In the genomic region with DNA sequence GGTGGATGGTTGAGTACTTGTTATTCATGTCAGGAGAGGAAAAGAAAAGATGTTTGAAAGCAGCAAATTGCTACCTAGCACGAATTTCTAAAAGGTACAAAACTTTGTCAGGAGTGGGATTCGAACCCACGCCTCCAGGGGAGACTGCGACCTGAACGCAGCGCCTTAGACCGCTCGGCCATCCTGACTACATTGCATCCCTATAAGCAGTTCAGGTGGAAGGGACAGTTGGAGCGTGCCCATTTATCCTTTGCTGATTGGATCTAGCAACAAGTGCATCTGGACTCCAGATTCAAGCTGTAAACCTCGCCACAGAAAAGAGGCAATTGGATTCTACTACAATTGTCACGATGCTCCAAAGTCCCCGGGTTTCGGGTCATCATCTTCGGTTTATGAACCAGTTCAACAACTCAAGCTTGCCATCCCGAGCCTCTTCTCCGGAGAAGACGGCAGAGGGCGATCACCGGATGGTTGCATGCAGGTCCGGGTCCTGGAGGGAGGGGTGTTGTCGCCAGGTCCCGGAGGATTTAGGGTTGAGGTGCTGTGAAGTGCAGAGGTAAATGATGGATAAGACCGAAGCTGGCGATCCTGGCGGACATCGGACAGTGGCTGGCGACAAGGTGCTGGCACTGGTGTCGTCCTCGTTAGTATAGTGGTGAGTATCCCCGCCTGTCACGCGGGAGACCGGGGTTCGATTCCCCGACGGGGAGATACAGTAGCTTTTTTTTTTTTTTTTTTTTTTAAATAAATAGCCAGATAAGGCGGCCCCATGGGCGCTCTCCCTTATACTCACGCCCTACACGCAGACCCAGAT, we compare ENCODE assay signal across 8 mouse cellular contexts. TPM values are rescaled to one million over a fixed set of nuclear protein-coding genes. Genes with fewer than 3 reads are reported as not detected.
DNase-seq lines count a peak whose midpoint lies in the region; ATAC-seq lines count a peak whose summit lies in the region.

No protein-coding gene starts in this region.

- DNase-seq in CD4-positive, CD25-positive, alpha-beta regulatory T cell, adult 2 months (ENCODE audit: low read depth, low spot score), result peak; percentile 86
- DNase-seq in fibroblast of lung, adult 2 months (ENCODE audit: low read depth), result peak; percentile 64
- peak; percentile 89 for DNase-seq in kidney, postnatal 10 days
- DNase-seq in liver, embryonic 13.5 days, result peak; percentile 79
- peak; percentile 82 to 86 for DNase-seq in natural killer cell, adult 2 months (ENCODE audit: low spot score in 2 of 2)

- no peaks in the 10 kb centered on the region for H3K9me3 ChIP-seq in heart, embryonic 14.5 days (ENCODE audit: control insufficient read depth, low read length)
- H3K9me3 ChIP-seq in liver, embryonic 13.5 days (replicated peaks), result no peaks in the 10 kb centered on the region
- no peaks in the 10 kb centered on the region for H3K9me3 ChIP-seq in stomach, embryonic 14.5 days (ENCODE audit: control insufficient read depth, low read depth, low read length)

- H3K27me3 ChIP-seq in heart, embryonic 14.5 days (ENCODE audit: control insufficient read depth, insufficient read depth, low read length), result no peaks in the 10 kb centered on the region
- no peaks in the 10 kb centered on the region for H3K27me3 ChIP-seq in liver, embryonic 13.5 days
- H3K27me3 ChIP-seq in stomach, embryonic 14.5 days (ENCODE audit: control insufficient read depth, insufficient read depth, low read length), result no peaks in the 10 kb centered on the region

- H3K4me3 ChIP-seq in brown adipose tissue, adult 24 weeks (ENCODE audit: insufficient read depth, low read depth, low read length), result peak overlapping the region; percentile 84
- peak overlapping the region; percentile 60 to 73 for H3K4me3 ChIP-seq in heart, embryonic 14.5 days (ENCODE audit: control insufficient read depth in 1 of 2, insufficient read depth in 1 of 2, low read depth in 1 of 2, low read length in 2 of 2)
- peak overlapping the region; percentile 74 for H3K4me3 ChIP-seq in liver, embryonic 13.5 days (replicated peaks)
- H3K4me3 ChIP-seq in stomach, embryonic 14.5 days (ENCODE audit: low read depth, low read length), result peak overlapping the region; percentile 59

- peak overlapping the region; percentile 74 for H3K4me2 ChIP-seq in heart, embryonic 14.5 days (ENCODE audit: low read length)
- peak overlapping the region; percentile 88 for H3K4me2 ChIP-seq in liver, embryonic 13.5 days
- H3K4me2 ChIP-seq in stomach, embryonic 14.5 days (replicated peaks; ENCODE audit: low read depth, low read length), result peak overlapping the region; percentile 56

- H3K4me1 ChIP-seq in brown adipose tissue, adult 24 weeks (ENCODE audit: control insufficient read depth, insufficient read depth, insufficient read length, low read length), result no peaks in the 10 kb centered on the region
- H3K4me1 ChIP-seq in heart, embryonic 14.5 days (ENCODE audit: control insufficient read depth in 2 of 2, insufficient read depth in 2 of 2, low read length in 2 of 2), result peaks cover under 1 to 4% of the 10 kb centered on the region in 2 experiments; a peak in 1 of 4 replicates
- H3K4me1 ChIP-seq in liver, embryonic 13.5 days (replicated peaks), result peaks cover 51% of the 10 kb centered on the region
- H3K4me1 ChIP-seq in stomach, embryonic 14.5 days (ENCODE audit: control insufficient read depth, insufficient read depth, low read length), result peaks cover 9% of the 10 kb centered on the region; the same call in 1 of the 2 replicates

- peak; percentile 80 for ATAC-seq in heart, embryonic 14.5 days (ENCODE audit: insufficient number of reproducible peaks, insufficient read depth, low FRiP score, low read depth)
- peak; percentile 71 for ATAC-seq in liver, embryonic 13.5 days (ENCODE audit: low read depth)
- peak; percentile 73 for ATAC-seq in stomach, embryonic 14.5 days (ENCODE audit: insufficient number of reproducible peaks, insufficient read depth, low FRiP score, low read depth)

- peak overlapping the region; percentile 77 for H3K9ac ChIP-seq in heart, embryonic 14.5 days (ENCODE audit: low read length)
- H3K9ac ChIP-seq in liver, embryonic 13.5 days, result peak overlapping the region; percentile 74
- H3K9ac ChIP-seq in stomach, embryonic 14.5 days (replicated peaks; ENCODE audit: low read depth, low read length), result 0 out of 2 replicates have a peak overlapping the region, but pooled peaks have one; percentile 25

- under 1% methylated on average over 40 of the region's 40 CpGs for WGBS in heart, embryonic 14.5 days
- WGBS in liver, embryonic 13.5 days (ENCODE audit: insufficient replicate concordance), result under 1% methylated on average over 40 of the region's 40 CpGs
- under 1% methylated on average over 40 of the region's 40 CpGs for WGBS in stomach, embryonic 14.5 days

- H3K36me3 ChIP-seq in heart, embryonic 14.5 days (ENCODE audit: control insufficient read depth, insufficient read depth, low read length), result no peaks in the 10 kb centered on the region
- no peaks in the 10 kb centered on the region for H3K36me3 ChIP-seq in liver, embryonic 13.5 days
- no peaks in the 10 kb centered on the region for H3K36me3 ChIP-seq in stomach, embryonic 14.5 days (ENCODE audit: control insufficient read depth, insufficient read depth, low read length)

- no peak overlapping the region for H3K27ac ChIP-seq in brown adipose tissue, adult 24 weeks (replicated peaks; ENCODE audit: low read depth, low read length)
- peak overlapping the region in 1 of 2 experiments; percentile 75; a peak in 2 of 4 replicates for H3K27ac ChIP-seq in heart, embryonic 14.5 days (replicated peaks in 1 of 2; ENCODE audit: control insufficient read depth in 1 of 2, insufficient read depth in 1 of 2, low read depth in 2 of 2, low read length in 2 of 2)
- H3K27ac ChIP-seq in liver, embryonic 13.5 days, result peak overlapping the region; percentile 78
- peak overlapping the region; percentile 48; the same call in 1 of the 2 replicates for H3K27ac ChIP-seq in stomach, embryonic 14.5 days (ENCODE audit: low read length)

RNA-seq across cellular contexts. Expression of a gene that starts 11.8 kb away (rescaled TPM):
- 2.6 and 11.0 TPM in 2 replicates for polyA plus RNA-seq in brown adipose tissue, adult 24 weeks (2012; ENCODE audit: insufficient read depth, insufficient read length, missing spikeins)
- 3.0 and 4.7 TPM in 2 replicates for polyA plus RNA-seq in heart, embryonic 14.5 days (2014; fragmentation: Nextera tagmentation; extraction: Ambion mirVana)
- 1.8 and 2.5 TPM in 2 replicates for polyA plus RNA-seq in liver, embryonic 13.5 days (2015; fragmentation: Nextera tagmentation; extraction: Ambion mirVana)
- polyA plus RNA-seq in stomach, embryonic 14.5 days (2014; fragmentation: Nextera tagmentation; extraction: Ambion mirVana), result 2.6 and 2.8 TPM in 2 replicates

RNA-seq across cellular contexts. Expression of a gene that starts 37.2 kb away (rescaled TPM):
- polyA plus RNA-seq in brown adipose tissue, adult 24 weeks (2012; ENCODE audit: insufficient read depth, insufficient read length, missing spikeins), result 15.9 and 17.1 TPM in 2 replicates
- polyA plus RNA-seq in heart, embryonic 14.5 days (2014; fragmentation: Nextera tagmentation; extraction: Ambion mirVana), result 9.7 and 9.8 TPM in 2 replicates
- 17.9 and 23.1 TPM in 2 replicates for polyA plus RNA-seq in liver, embryonic 13.5 days (2015; fragmentation: Nextera tagmentation; extraction: Ambion mirVana)
- polyA plus RNA-seq in stomach, embryonic 14.5 days (2014; fragmentation: Nextera tagmentation; extraction: Ambion mirVana), result 11.1 and 14.8 TPM in 2 replicates

RNA-seq across cellular contexts. Expression of a gene that starts 48.5 kb away (rescaled TPM):
- polyA plus RNA-seq in brown adipose tissue, adult 24 weeks (2012; ENCODE audit: insufficient read depth, insufficient read length, missing spikeins), result 1,219 and 1,267 TPM in 2 replicates
- polyA plus RNA-seq in heart, embryonic 14.5 days (2014; fragmentation: Nextera tagmentation; extraction: Ambion mirVana), result 622 and 642 TPM in 2 replicates
- 140 and 164 TPM in 2 replicates for polyA plus RNA-seq in liver, embryonic 13.5 days (2015; fragmentation: Nextera tagmentation; extraction: Ambion mirVana)
- polyA plus RNA-seq in stomach, embryonic 14.5 days (2014; fragmentation: Nextera tagmentation; extraction: Ambion mirVana), result 297 and 311 TPM in 2 replicates

RNA-seq across cellular contexts. Expression of a gene that starts 48.6 kb away (rescaled TPM):
- polyA plus RNA-seq in brown adipose tissue, adult 24 weeks (2012; ENCODE audit: insufficient read depth, insufficient read length, missing spikeins), result 4.6 and 5.3 TPM in 2 replicates
- not detected in 2 replicates for polyA plus RNA-seq in heart, embryonic 14.5 days (2014; fragmentation: Nextera tagmentation; extraction: Ambion mirVana)
- polyA plus RNA-seq in liver, embryonic 13.5 days (2015; fragmentation: Nextera tagmentation; extraction: Ambion mirVana), result 0.14 TPM in 1 of 2 replicates, not detected in the other
- polyA plus RNA-seq in stomach, embryonic 14.5 days (2014; fragmentation: Nextera tagmentation; extraction: Ambion mirVana), result 1.9 and 2.0 TPM in 2 replicates

Comparison
In these comparisons a context has a peak if more than half of its experiments do, and no peak if none do; other contexts are left out.
1. H3K9ac ChIP-seq: peak in every context shown above with its lines; median percentile 77 in heart, embryonic 14.5 days; 74 in liver, embryonic 13.5 days; 25 in stomach, embryonic 14.5 days.